Mouse (Mus musculus) lung, embryonic 14.5 days (tissue): ENCODE data around the gene Stom. TPM values are rescaled to one million over a fixed set of nuclear protein-coding genes. Genes with fewer than 3 reads are reported as not detected.

ENCODE experiments used
- ATAC-seq: fragments of 200-750 bp; cut with Nextera tagmentation; 2 replicates; pipeline ENCODE4 v1.8.0; 2017; ENCODE audit warnings: mild to moderate bottlenecking, moderate TSS enrichment, moderate library complexity; ENCODE audit not compliant: insufficient read depth
- DNase-seq: peaks from one replicate; pipeline ENCODE4 v3.0.0-alpha.2; 2015
- H3K27ac ChIP-seq: fragments of 300-500 bp; sonication (generic); 2 replicates; pipeline ENCODE4 v1.5.1; 2014; ENCODE audit warnings: low read depth, mild to moderate bottlenecking, moderate library complexity
- H3K27me3 ChIP-seq: fragments of 300-500 bp; sonication (generic); 2 replicates; pipeline ENCODE4 v1.6.1; 2014; ENCODE audit warnings: low read length, control low read depth; ENCODE audit not compliant: insufficient read depth
- H3K36me3 ChIP-seq: fragments of 300-500 bp; sonication (generic); 2 replicates; pipeline ENCODE4 v1.6.1; 2014; ENCODE audit warnings: control low read depth; ENCODE audit not compliant: insufficient read depth
- H3K4me1 ChIP-seq: fragments of 300-500 bp; sonication (generic); 2 replicates; pipeline ENCODE4 v1.6.1; 2014; ENCODE audit warnings: antibody characterized with exemption, control low read depth; ENCODE audit not compliant: insufficient read depth
- H3K4me2 ChIP-seq: fragments of 300-500 bp; sonication (generic); 2 replicates; pipeline ENCODE4 v1.6.1; 2014; ENCODE audit warnings: mild to moderate bottlenecking
- H3K4me3 ChIP-seq: fragments of 300-500 bp; sonication (generic); 2 replicates; pipeline ENCODE4 v1.5.1; 2014; ENCODE audit warnings: low read depth, low read length
- H3K9ac ChIP-seq: fragments of 300-500 bp; sonication (generic); 2 replicates; pipeline ENCODE4 v1.6.1; 2014
- H3K9me3 ChIP-seq: fragments of 300-500 bp; sonication (generic); 2 replicates; pipeline ENCODE4 v1.6.1; 2016; ENCODE audit warnings: low read depth, low read length, control low read depth
- CTCF ChIP-seq: IDR thresholded peaks from 2 replicates; pipeline ENCODE4 v1.5.1; 2016; ENCODE audit warnings: antibody characterized with exemption, low read depth
- WGBS: fragments of 180-500 bp; shearing (Covaris S2); extraction: QIAGEN DNeasy Blood & Tissue Kit; methylation state at CpG from one replicate; pipeline ENCODE4 v1.1.7; 2014; 5-methylcytosine and 5-hydroxymethylcytosine counted together
- polyA plus RNA-seq: library from polyadenylated mRNA; unstranded; fragments of >200 nt; fragmentation: Nextera tagmentation; extraction: Ambion mirVana; gene quantifications from 2 replicates; pipeline ENCODE4 v1.2.1, GENCODE M21; 2014

Gene Stom
- polyA plus RNA-seq, 1 experiment from 2014 or later = 30.6 TPM

GRCm38 (mm10) chr2:35267156-35267875, 69.5 kb downstream of the Stom start:
- WGBS = 57% methylated on average over 13 of the region's 13 CpGs
- no peak overlapping the region for H3K9ac ChIP-seq
- no peaks in the 10 kb centered on the region for H3K9me3 ChIP-seq
- DNase-seq (peak; percentile 80), ATAC-seq (peak; percentile 50)
- no peak for TF ChIP-seq CTCF
- H3K27ac ChIP-seq = peak overlapping the region; percentile 88
- no peaks in the 10 kb centered on the region for H3K36me3 ChIP-seq
- H3K4me3 ChIP-seq = no peak overlapping the region
- H3K4me1 ChIP-seq = peaks cover 14% of the 10 kb centered on the region
- no peak overlapping the region for H3K4me2 ChIP-seq
- no peaks in the 10 kb centered on the region for H3K27me3 ChIP-seq

- Histone ChIP-seq H3K4me3 (no peak overlapping the region), H3K4me1 (peaks cover 14% of the 10 kb centered on the region), H3K27ac (peak overlapping the region; percentile 88), H3K36me3 (no peaks in the 10 kb centered on the region), H3K9me3 (no peaks in the 10 kb centered on the region), H3K4me2 (no peak overlapping the region), H3K9ac (no peak overlapping the region), H3K27me3 (no peaks in the 10 kb centered on the region)
- TF ChIP-seq CTCF = no peak
- WGBS = 65% methylated on average over 9 of the region's 9 CpGs
- no peak for DNase-seq
- peak; percentile 11; the same call in 1 of the 2 replicates for ATAC-seq
Measured at GRCm38 (mm10) chr2:35266251-35266905, 70.4 kb downstream of the Stom start.

- Histone ChIP-seq H3K4me2 (no peak overlapping the region), H3K27ac (no peak overlapping the region), H3K27me3 (no peaks in the 10 kb centered on the region), H3K4me3 (no peak overlapping the region), H3K36me3 (no peaks in the 10 kb centered on the region), H3K9ac (no peak overlapping the region), H3K9me3 (no peaks in the 10 kb centered on the region), H3K4me1 (peaks cover 14% of the 10 kb centered on the region)
- DNase-seq = no peak
- WGBS = 70% methylated on average over 8 of the region's 8 CpGs
- no peak for ATAC-seq
- no peak for TF ChIP-seq CTCF
Measured at GRCm38 (mm10) chr2:35265775-35266174, 71.0 kb downstream of the Stom start.

GRCm38 (mm10) chr2:35265296-35265695, 71.5 kb downstream of the Stom start:
- H3K9ac ChIP-seq = no peak overlapping the region
- peak; percentile 80 for TF ChIP-seq CTCF
- H3K4me1 ChIP-seq = peaks cover 14% of the 10 kb centered on the region
- H3K27me3 ChIP-seq = no peaks in the 10 kb centered on the region
- no peaks in the 10 kb centered on the region for H3K9me3 ChIP-seq
- WGBS = 33% methylated on average over 8 of the region's 8 CpGs
- no peak overlapping the region for H3K4me3 ChIP-seq
- DNase-seq (peak; percentile 86), ATAC-seq (peak; percentile 70)
- H3K27ac ChIP-seq = no peak overlapping the region
- no peak overlapping the region for H3K4me2 ChIP-seq
- no peaks in the 10 kb centered on the region for H3K36me3 ChIP-seq

- no peak for ATAC-seq
- peaks cover 25% of the 10 kb centered on the region for H3K4me1 ChIP-seq
- no peak overlapping the region for H3K4me2 ChIP-seq
- H3K4me3 ChIP-seq = no peak overlapping the region
- WGBS = 75% methylated on average over 1 of the region's 1 CpGs
- H3K9me3 ChIP-seq = no peaks in the 10 kb centered on the region
- no peak overlapping the region for H3K9ac ChIP-seq
- no peak overlapping the region for H3K27ac ChIP-seq
- no peaks in the 10 kb centered on the region for H3K27me3 ChIP-seq
- no peak for DNase-seq
- H3K36me3 ChIP-seq = no peaks in the 10 kb centered on the region
- TF ChIP-seq CTCF = no peak
Measured at GRCm38 (mm10) chr2:35264095-35264494, 72.7 kb downstream of the Stom start.

Other genes with a start within 250 kb of the Stom start
- gene AI182371, start 235.4 kb downstream of the Stom start, polyA plus RNA-seq = 0.15 TPM in 1 of 2 replicates, not detected in the other
- gene Cntrl, start 227.5 kb downstream of the Stom start, polyA plus RNA-seq = 30.5 and 30.8 TPM in 2 replicates
- gene Rab14, start 135.9 kb downstream of the Stom start, polyA plus RNA-seq = 301 and 305 TPM in 2 replicates
- 95.9 and 112 TPM in 2 replicates for gene Gsn, start 80.6 kb downstream of the Stom start, polyA plus RNA-seq
- not detected in 2 replicates for gene 4930568D16Rik, start 30.8 kb upstream of the Stom start, polyA plus RNA-seq
- gene 4930402F06Rik, start 60.2 kb upstream of the Stom start, polyA plus RNA-seq = not detected in 2 replicates
- 16.4 and 16.9 TPM in 2 replicates for gene Ggta1, start 126.3 kb upstream of the Stom start, polyA plus RNA-seq
- gene Dab2ip, start 221.3 kb upstream of the Stom start, polyA plus RNA-seq = 51.7 and 61.4 TPM in 2 replicates